Comparison of ENCODE assay signal across 8 mouse cellular contexts in genomic region chr6:126034728-126035127, GRCm38 (mm10).
DNase-seq lines count a peak whose midpoint lies in the region; ATAC-seq and TF ChIP-seq lines count a peak whose summit lies in the region.

No protein-coding gene starts in this region.

- H3K9ac ChIP-seq in lung, embryonic 15.5 days: no peak overlapping the region

- no peak for TF ChIP-seq POLR2A in brain, embryonic 14.5 days (IDR thresholded peaks at IDR 0.05; ENCODE audit: borderline replicate concordance, extremely low read depth, insufficient read depth, insufficient read length, poor library complexity, severe bottlenecking)
- no peak for TF ChIP-seq POLR2A in thymus, adult 2 months (IDR thresholded peaks at IDR 0.05; ENCODE audit: control insufficient read depth, extremely low read depth, insufficient read depth, low read length, poor library complexity)

- H3K4me2 ChIP-seq in lung, embryonic 15.5 days: peak overlapping the region; percentile 21

- H3K4me1 ChIP-seq in lung, embryonic 15.5 days: peaks cover 9% of the 10 kb centered on the region; the same call in 1 of the 2 replicates
- no peaks in the 10 kb centered on the region for H3K4me1 ChIP-seq in thymus, adult 2 months (replicated peaks; ENCODE audit: control insufficient read depth, insufficient read depth, low read length)

- H3K4me3 ChIP-seq in lung, embryonic 15.5 days: no peak overlapping the region
- no peak overlapping the region for H3K4me3 ChIP-seq in thymus, adult 2 months (ENCODE audit: control insufficient read depth, insufficient read depth, low read length)

- 0 out of 2 replicates have a peak overlapping the region, but pooled peaks have one; percentile 1 for H3K27ac ChIP-seq in lung, embryonic 15.5 days
- no peak overlapping the region for H3K27ac ChIP-seq in thymus, adult 2 months (ENCODE audit: control insufficient read depth, insufficient read depth, low read length)

- intact Hi-C loops in gastrocnemius, postnatal 14 days (cut with DNase I; ENCODE audit: low total_unique reads): no loop called here
- intact Hi-C loops in gastrocnemius, postnatal 36 days (cut with DNase I): loop anchor here (5.0 kb wide), 1 partner anchor 128 kb away; no protein-coding TSS in a partner anchor
- intact Hi-C loops in heart, postnatal 25 days (cut with DNase I): no loop called here

- no peaks in the 10 kb centered on the region for H3K9me3 ChIP-seq in lung, embryonic 15.5 days

- H3K36me3 ChIP-seq in lung, embryonic 15.5 days: no peaks in the 10 kb centered on the region
- no peaks in the 10 kb centered on the region for H3K36me3 ChIP-seq in thymus, adult 2 months (ENCODE audit: control insufficient read depth, insufficient read depth, low read length)

- 32% methylated on average over 7 of the region's 7 CpGs for WGBS in lung, embryonic 15.5 days
- WGBS in thymus, adult 2 months: 91% methylated on average over 7 of the region's 7 CpGs

- TF ChIP-seq CTCF in brain, embryonic 14.5 days (IDR thresholded peaks at IDR 0.05; ENCODE audit: borderline replicate concordance, extremely low read depth, insufficient read depth, insufficient read length): no peak
- no peak for TF ChIP-seq CTCF in thymus, adult 2 months (IDR thresholded peaks at IDR 0.05; ENCODE audit: borderline replicate concordance, control insufficient read depth, extremely low read depth, insufficient read depth, low read length, poor library complexity)

- peak; percentile 37 for DNase-seq in gastrocnemius, postnatal 14 days
- DNase-seq in gastrocnemius, postnatal 36 days: no peak
- DNase-seq in brain, embryonic 14.5 days (ENCODE audit: low read depth): peak; percentile 70
- DNase-seq in heart, postnatal 25 days (ENCODE audit: low spot score): peak; percentile 26
- no peak for DNase-seq in urinary bladder, postnatal 36 days (ENCODE audit: low spot score in 2 of 2)
- DNase-seq in urinary bladder, postnatal 25 days (ENCODE audit: low spot score): no peak
- DNase-seq in thymus, adult 2 months: no peak

- H3K27me3 ChIP-seq in lung, embryonic 15.5 days: no peaks in the 10 kb centered on the region
- no peaks in the 10 kb centered on the region for H3K27me3 ChIP-seq in thymus, adult 2 months (ENCODE audit: control insufficient read depth, insufficient read depth, low read length)

- ATAC-seq in lung, embryonic 15.5 days (ENCODE audit: borderline replicate concordance, extremely low read depth, low FRiP score, low TSS enrichment): peak; percentile 60; the same call in 1 of the 2 replicates

Comparison
In these comparisons a context has a peak if more than half of its experiments do, and no peak if none do; other contexts are left out.
1. DNase-seq: peak in gastrocnemius, postnatal 14 days (single experiment), brain, embryonic 14.5 days (single experiment) and heart, postnatal 25 days (single experiment); none in gastrocnemius, postnatal 36 days (0 of 2), urinary bladder, postnatal 36 days (0 of 2), urinary bladder, postnatal 25 days (single experiment) and thymus, adult 2 months (single experiment).